Mouse (Mus musculus) frontal cortex, postnatal 25 days (tissue): ENCODE data around the gene Mrpl20.

Experiments
- DNase-seq, 2 experiments: peaks; one replicate each; pipeline ENCODE4 v3.0.0; 2022; ENCODE audit warnings: low spot score in 2 of 2

Gene Mrpl20

GRCm38 (mm10) chr4:155802741-155803339, at the start of gene Mrpl20:
Gene Mrpl20 (plus strand): TSS chr4:155802878.
- no peak for DNase-seq

- no peak for DNase-seq
Observed at GRCm38 (mm10) chr4:155757011-155757410, 45.7 kb upstream of the Mrpl20 start.

- no peak for DNase-seq
Observed at GRCm38 (mm10) chr4:155759862-155760612, 42.6 kb upstream of the Mrpl20 start.

GRCm38 (mm10) chr4:155760613-155761355, 41.9 kb upstream of the Mrpl20 start, which contains the start of gene Atad3a:
Gene Atad3a (minus strand): TSS chr4:155761093.
- DNase-seq, result peak; percentile 96 to 98

- DNase-seq, result no peak
Observed at GRCm38 (mm10) chr4:155761356-155762099, 41.1 kb upstream of the Mrpl20 start.

- DNase-seq, result no peak
Observed at GRCm38 (mm10) chr4:155762357-155762756, 40.3 kb upstream of the Mrpl20 start.

GRCm38 (mm10) chr4:155769496-155769879, 33.2 kb upstream of the Mrpl20 start:
- no peak for DNase-seq

GRCm38 (mm10) chr4:155769880-155770512, 32.7 kb upstream of the Mrpl20 start:
- peak; percentile 85 to 88 for DNase-seq

GRCm38 (mm10) chr4:155770626-155771025, 32.1 kb upstream of the Mrpl20 start:
- no peak for DNase-seq

- DNase-seq, result no peak
Observed at GRCm38 (mm10) chr4:155771706-155772105, 31.0 kb upstream of the Mrpl20 start.

GRCm38 (mm10) chr4:155772786-155773185, 29.9 kb upstream of the Mrpl20 start:
- DNase-seq, result no peak

GRCm38 (mm10) chr4:155773335-155774078, 29.2 kb upstream of the Mrpl20 start:
- no peak for DNase-seq

- DNase-seq, result peak; percentile 63 to 77
Observed at GRCm38 (mm10) chr4:155774280-155774754, 28.4 kb upstream of the Mrpl20 start, which contains the start of gene Vwa1. Gene Vwa1 (minus strand): TSS chr4:155774698.

- peak in 1 of 2 experiments; percentile 28 for DNase-seq
Observed at GRCm38 (mm10) chr4:155774971-155775740, 27.5 kb upstream of the Mrpl20 start.

- no peak for DNase-seq
Observed at GRCm38 (mm10) chr4:155775855-155776254, 26.8 kb upstream of the Mrpl20 start.

- DNase-seq, result peak in 1 of 2 experiments; percentile 11
Observed at GRCm38 (mm10) chr4:155776704-155777335, 25.9 kb upstream of the Mrpl20 start.

GRCm38 (mm10) chr4:155777816-155778215, 24.9 kb upstream of the Mrpl20 start:
- DNase-seq, result no peak

GRCm38 (mm10) chr4:155779498-155779897, 23.2 kb upstream of the Mrpl20 start:
- no peak for DNase-seq

- no peak for DNase-seq
Observed at GRCm38 (mm10) chr4:155780895-155781294, 21.8 kb upstream of the Mrpl20 start.
